Mouse (Mus musculus) liver, embryonic 14.5 days (tissue): ENCODE results near the gene Cd2bp2.

Source experiments
- CTCF ChIP-seq: IDR thresholded peaks from 2 replicates; pipeline ENCODE4 v1.5.1; 2016; ENCODE audit warnings: antibody characterized with exemption, low read depth, control low read depth
- EP300 ChIP-seq: IDR thresholded peaks from 2 replicates; pipeline ENCODE4 v1.6.1; 2016; ENCODE audit warnings: antibody characterized with exemption, low read depth

- TF ChIP-seq CTCF (no peak), EP300 (no peak)
These were observed 29.3 kb downstream of the Cd2bp2 start for GRCm38 (mm10) chr7:127166501-127166900.
